Mouse (Mus musculus): ENCODE data around the gene Gm21981.
"Not testable (repeated sequence)": the region's sequence is repeated elsewhere in the genome, so short reads cannot be mapped to it uniquely, and the experiment has no call there.

The Gm21981 gene

DNA sequence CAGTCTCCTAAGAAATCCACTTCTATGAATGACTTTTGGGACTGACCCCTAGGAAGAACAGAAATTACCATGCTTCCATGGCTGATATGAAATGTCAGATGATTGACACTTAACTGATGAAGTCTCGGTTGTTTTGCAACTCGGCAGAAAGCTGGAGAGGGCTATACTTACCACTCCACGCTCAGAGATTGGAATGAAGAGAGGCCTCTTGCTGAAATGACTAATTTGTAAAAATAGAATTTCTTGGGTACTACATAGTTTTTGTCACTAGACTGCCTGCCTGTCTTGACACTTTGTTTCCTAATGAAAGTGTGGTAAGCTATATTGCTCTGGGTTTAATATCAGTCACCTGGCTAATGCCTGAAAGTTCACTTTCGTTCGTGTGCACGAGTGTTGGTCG is 29.8 kb downstream of the Gm21981 start:
- no peak for DNase-seq (ENCODE audit: low spot score in 2 of 2)

GRCm38 (mm10) chr17:47663009-47663713 is 31.1 kb downstream of the Gm21981 start:
- DNase-seq (ENCODE audit: low spot score in 2 of 2), result no peak

- no peak for DNase-seq (ENCODE audit: low spot score in 2 of 2)
These were observed 35.5 kb downstream of the Gm21981 start for GRCm38 (mm10) chr17:47658741-47659243.

GRCm38 (mm10) chr17:47657901-47658300 is 36.4 kb downstream of the Gm21981 start:
- DNase-seq (ENCODE audit: low spot score in 2 of 2), result no peak

DNA sequence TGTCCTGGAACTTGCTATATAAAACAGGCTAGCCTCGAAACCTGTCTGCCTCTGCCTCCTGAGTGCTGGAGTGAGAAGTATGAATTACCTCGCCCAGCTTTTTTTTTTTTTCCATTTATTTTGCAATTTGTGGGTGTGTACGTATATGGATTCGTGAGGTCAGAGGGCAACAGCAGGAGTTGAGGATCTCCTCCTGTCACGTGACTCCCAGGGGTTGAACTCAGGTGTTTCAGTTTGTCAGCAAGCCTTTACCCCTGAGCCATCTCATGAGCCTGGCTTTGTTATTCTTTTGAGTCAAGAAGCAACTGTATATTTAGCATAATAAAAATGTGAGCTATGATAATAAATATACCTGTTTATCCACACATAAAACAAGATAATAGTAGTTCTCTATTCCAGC is 38.6 kb downstream of the Gm21981 start:
- DNase-seq (ENCODE audit: low spot score in 2 of 2), result no peak

- DNase-seq (ENCODE audit: low spot score in 2 of 2), result not testable (repeated sequence)
These were observed 39.9 kb downstream of the Gm21981 start for GRCm38 (mm10) chr17:47654346-47654745.

GRCm38 (mm10) chr17:47651953-47652352 is 42.3 kb downstream of the Gm21981 start:
- DNase-seq (ENCODE audit: low spot score in 2 of 2), result no peak

DNA sequence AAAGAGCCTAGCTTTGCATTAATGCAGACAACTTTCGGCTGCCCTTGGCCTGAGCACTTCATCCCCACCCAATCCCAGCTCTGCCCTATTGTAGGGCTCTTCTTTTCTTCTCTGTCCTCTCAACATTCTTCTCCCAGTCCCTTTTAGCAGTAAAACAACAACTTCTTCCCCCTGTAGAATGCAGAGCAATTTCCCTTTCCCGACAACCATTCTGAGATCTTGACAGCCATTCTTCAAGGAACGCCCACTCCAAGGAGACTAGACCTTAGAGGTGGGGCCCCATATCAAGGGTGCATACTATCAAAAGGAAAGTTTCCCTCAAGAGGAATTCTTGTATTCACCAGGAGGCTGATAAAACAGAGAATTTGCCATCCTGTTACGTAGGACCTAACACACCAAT is 45.3 kb downstream of the Gm21981 start:
- DNase-seq (ENCODE audit: low spot score in 2 of 2), result no peak

DNA sequence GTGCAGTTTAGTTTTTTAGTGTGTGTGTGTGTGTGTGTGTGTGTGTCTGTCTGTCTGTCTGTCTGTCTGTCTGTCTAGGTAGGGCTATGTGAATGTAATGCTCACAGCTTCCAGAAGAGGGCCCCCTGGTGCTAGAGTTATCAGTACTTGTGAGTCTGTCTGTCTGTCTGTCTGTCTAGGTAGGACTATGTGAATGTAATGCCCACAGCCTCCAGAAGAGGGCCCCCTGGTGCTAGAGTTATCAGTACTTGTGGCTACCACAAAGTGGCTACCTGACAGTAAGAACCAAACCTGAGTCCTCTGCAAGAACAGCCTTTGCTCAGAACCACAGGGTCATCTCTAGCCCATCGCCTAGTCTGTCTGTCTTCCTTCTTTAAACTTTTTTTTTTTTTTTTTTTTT is 47.6 kb downstream of the Gm21981 start:
- DNase-seq (ENCODE audit: low spot score in 2 of 2), result peak; percentile 32 to 40

DNA sequence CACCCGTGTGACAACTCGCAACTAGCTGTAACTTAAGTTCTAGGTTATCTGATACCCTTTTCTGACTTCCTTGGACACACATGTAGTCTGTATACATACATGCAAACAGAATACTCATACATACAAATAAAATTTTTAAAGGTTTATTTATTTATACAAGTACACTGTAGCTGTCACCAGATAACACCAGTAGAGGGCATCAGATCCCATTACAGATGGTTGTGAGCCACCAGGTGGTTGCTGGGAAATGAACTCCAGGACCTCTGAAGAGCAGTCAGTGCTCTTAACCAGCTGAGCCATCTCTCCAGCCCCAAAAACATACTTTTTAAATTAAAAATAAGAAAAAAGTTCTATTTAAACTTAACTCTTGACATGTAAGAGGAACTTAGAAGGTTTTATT is 51.3 kb downstream of the Gm21981 start:
- DNase-seq (ENCODE audit: low spot score in 2 of 2), result no peak

Data from urinary bladder, postnatal 36 days (tissue).